Mouse (Mus musculus): ENCODE measurements around the gene Hist1h1b. TPM values are rescaled to one million over a fixed set of nuclear protein-coding genes. Genes with fewer than 3 reads are reported as not detected.

Gene Hist1h1b
- polyA plus RNA-seq, 1 experiment = not detected

GRCm38 (mm10) chr13:21733466-21733865 lies 47.0 kb downstream of the Hist1h1b start:
- H3K36me3 ChIP-seq (ENCODE audit: control insufficient read depth, insufficient read depth, low read length) = no peaks in the 10 kb centered on the region
- H3K27ac ChIP-seq (ENCODE audit: control insufficient read depth, insufficient read depth, low read depth, low read length) = no peak overlapping the region
- no peak overlapping the region for H3K4me3 ChIP-seq (ENCODE audit: control insufficient read depth, low read depth, low read length)
- H3K4me1 ChIP-seq (ENCODE audit: control insufficient read depth, insufficient read depth, low read length) = peaks cover 4% of the 10 kb centered on the region
- H3K27me3 ChIP-seq (ENCODE audit: control insufficient read depth, insufficient read depth, low read length) = no peaks in the 10 kb centered on the region
- TF ChIP-seq CTCF (IDR thresholded peaks at IDR 0.05; ENCODE audit: control insufficient read depth, insufficient read depth, insufficient replicate concordance, low read depth, low read length) (no peak), POLR2A (IDR thresholded peaks at IDR 0.05; ENCODE audit: control insufficient read depth, low read depth, low read length) (no peak)

Other genes starting within 250 kb of the Hist1h1b start
- 1.3 and 1.7 TPM in 2 replicates for gene Zkscan8, start 249.5 kb downstream of the Hist1h1b start, polyA plus RNA-seq (2012; rRNA removed)
- not detected in 2 replicates for gene Olfr1366, start 237.8 kb downstream of the Hist1h1b start, polyA plus RNA-seq (2012; rRNA removed)
- gene Olfr1535, start 220.7 kb downstream of the Hist1h1b start, polyA plus RNA-seq (2012; rRNA removed) = not detected in 2 replicates
- not detected in 2 replicates for gene Olfr1364, start 198.9 kb downstream of the Hist1h1b start, polyA plus RNA-seq (2012; rRNA removed)
- not detected in 2 replicates for gene Olfr1362, start 166.6 kb downstream of the Hist1h1b start, polyA plus RNA-seq (2012; rRNA removed)
- gene Olfr11, start 138.1 kb downstream of the Hist1h1b start, polyA plus RNA-seq (2012; rRNA removed) = 0.04 TPM in 1 of 2 replicates, not detected in the other
- gene Olfr1361, start 117.2 kb downstream of the Hist1h1b start, polyA plus RNA-seq (2012; rRNA removed) = 0.19 TPM in 1 of 2 replicates, not detected in the other
- 0.07 TPM in 1 of 2 replicates, not detected in the other for gene Olfr1360, start 103.2 kb downstream of the Hist1h1b start, polyA plus RNA-seq (2012; rRNA removed)
- 0.35 and 0.38 TPM in 2 replicates for gene Olfr1359, start 82.5 kb downstream of the Hist1h1b start, polyA plus RNA-seq (2012; rRNA removed)
- gene Hist1h2bl, start 64.5 kb downstream of the Hist1h1b start, polyA plus RNA-seq (2012; rRNA removed) = 3.2 and 3.6 TPM in 2 replicates
- gene Hist1h2ai, start 64.2 kb downstream of the Hist1h1b start, polyA plus RNA-seq (2012; rRNA removed) = 2.0 and 6.1 TPM in 2 replicates
- 14.7 and 20.5 TPM in 2 replicates for gene Hist1h3h, start 63.0 kb downstream of the Hist1h1b start, polyA plus RNA-seq (2012; rRNA removed)
- gene Hist1h2bm, start 58.6 kb downstream of the Hist1h1b start, polyA plus RNA-seq (2012; rRNA removed) = 6.1 and 6.2 TPM in 2 replicates
- 6.1 and 7.6 TPM in 2 replicates for gene Hist1h4j, start 45.6 kb downstream of the Hist1h1b start, polyA plus RNA-seq (2012; rRNA removed)
- 37.3 and 40.8 TPM in 2 replicates for gene Hist1h4k, start 30.1 kb downstream of the Hist1h1b start, polyA plus RNA-seq (2012; rRNA removed)
- gene Hist1h2ak, start 26.8 kb downstream of the Hist1h1b start, polyA plus RNA-seq (2012; rRNA removed) = 2.4 and 3.9 TPM in 2 replicates
- gene Hist1h2bn, start 26.5 kb downstream of the Hist1h1b start, polyA plus RNA-seq (2012; rRNA removed) = 2.3 and 3.0 TPM in 2 replicates
- gene Hist1h3i, start 2.7 kb upstream of the Hist1h1b start, polyA plus RNA-seq (2012; rRNA removed) = 5.8 and 7.4 TPM in 2 replicates
- 1.8 and 2.1 TPM in 2 replicates for gene Hist1h2an, start 6.6 kb upstream of the Hist1h1b start, polyA plus RNA-seq (2012; rRNA removed)
- gene Hist1h2bp, start 6.8 kb upstream of the Hist1h1b start, polyA plus RNA-seq (2012; rRNA removed) = 155 and 156 TPM in 2 replicates
- gene Hist1h2bq, start 29.6 kb upstream of the Hist1h1b start, polyA plus RNA-seq (2012; rRNA removed) = 28.8 and 32.6 TPM in 2 replicates
- not detected in 2 replicates for gene Hist1h2ao, start 29.8 kb upstream of the Hist1h1b start, polyA plus RNA-seq (2012; rRNA removed)
- gene Hist1h4m, start 31.1 kb upstream of the Hist1h1b start, polyA plus RNA-seq (2012; rRNA removed) = not detected in 2 replicates
- gene Hist1h4n, start 51.6 kb upstream of the Hist1h1b start, polyA plus RNA-seq (2012; rRNA removed) = 32.2 and 38.8 TPM in 2 replicates
- 7.4 and 12.0 TPM in 2 replicates for gene Hist1h2ap, start 52.9 kb upstream of the Hist1h1b start, polyA plus RNA-seq (2012; rRNA removed)
- gene Hist1h2br, start 53.1 kb upstream of the Hist1h1b start, polyA plus RNA-seq (2012; rRNA removed) = 26.8 and 30.6 TPM in 2 replicates
- gene Zfp184, start 164.5 kb upstream of the Hist1h1b start, polyA plus RNA-seq (2012; rRNA removed) = 2.7 and 2.8 TPM in 2 replicates
- gene Pom121l2, start 200.6 kb upstream of the Hist1h1b start, polyA plus RNA-seq (2012; rRNA removed) = 128 and 157 TPM in 2 replicates
- gene Prss16, start 229.1 kb upstream of the Hist1h1b start, polyA plus RNA-seq (2012; rRNA removed) = 0.05 and 0.22 TPM in 2 replicates